Mouse (Mus musculus): ENCODE results near the gene Sidt2. TPM values are rescaled to one million over a fixed set of nuclear protein-coding genes. Genes with fewer than 3 reads are reported as not detected.
A peak's percentile ranks its signal among the peaks of the same experiment; 100 is the strongest.

The Sidt2 gene
- total RNA-seq (2021) = 100 to 1,000 TPM; 113 to 114 TPM
- long read RNA-seq, full-length matches to known transcripts = 2 of 47 reads
- long read RNA-seq, partial matches to known transcripts = 14 of 47 reads
- long read RNA-seq, other reads (novel, unspliced or antisense) = 31 of 47 reads

DNA sequence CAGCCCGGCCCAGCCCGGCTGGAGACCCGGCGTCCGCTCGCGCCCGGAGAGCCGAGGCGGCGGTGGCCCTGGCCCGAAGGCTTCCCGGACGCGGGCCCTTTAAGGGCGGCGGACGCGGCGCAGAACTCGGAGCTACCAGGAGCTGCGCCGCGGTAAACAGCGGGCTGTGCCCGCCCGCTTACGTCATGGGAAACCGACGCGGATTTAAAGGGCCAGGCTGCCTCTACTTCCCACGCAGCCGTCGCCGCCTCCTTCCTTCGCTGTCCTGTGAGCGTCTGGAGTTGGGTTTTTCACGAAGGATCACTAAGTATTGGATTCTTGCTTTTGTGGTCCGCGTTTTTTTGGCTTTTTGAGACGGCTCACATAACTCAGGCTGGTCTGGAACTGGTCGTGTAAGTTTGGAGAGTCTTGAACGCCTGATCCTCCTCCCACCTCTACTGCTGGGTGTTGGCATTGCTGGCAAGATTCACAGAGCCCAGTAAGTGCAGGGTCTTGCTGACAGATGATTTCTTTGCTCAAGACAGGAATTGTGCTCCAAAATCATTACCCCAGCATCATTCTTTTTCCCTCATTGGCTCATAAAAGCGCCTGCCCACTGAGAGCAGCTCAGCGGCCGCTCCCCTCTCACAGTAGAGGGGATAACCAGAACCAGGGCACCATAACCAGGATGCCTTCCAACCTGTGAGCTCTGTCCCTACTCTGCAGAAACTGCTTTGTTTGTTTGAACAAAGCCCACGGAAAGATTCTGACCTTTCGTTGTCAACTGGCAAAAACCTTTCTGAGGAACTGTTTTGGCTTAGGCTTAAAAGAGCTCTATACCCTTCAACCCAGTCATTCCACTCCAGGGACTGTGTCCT, at the start of gene Sidt2:
TSS of gene Sidt2 (minus strand) at position 152 of the 857 bp plus-strand sequence.
- peak; percentile 84 to 88 for DNase-seq (ENCODE audit: low spot score in 2 of 2)

DNA sequence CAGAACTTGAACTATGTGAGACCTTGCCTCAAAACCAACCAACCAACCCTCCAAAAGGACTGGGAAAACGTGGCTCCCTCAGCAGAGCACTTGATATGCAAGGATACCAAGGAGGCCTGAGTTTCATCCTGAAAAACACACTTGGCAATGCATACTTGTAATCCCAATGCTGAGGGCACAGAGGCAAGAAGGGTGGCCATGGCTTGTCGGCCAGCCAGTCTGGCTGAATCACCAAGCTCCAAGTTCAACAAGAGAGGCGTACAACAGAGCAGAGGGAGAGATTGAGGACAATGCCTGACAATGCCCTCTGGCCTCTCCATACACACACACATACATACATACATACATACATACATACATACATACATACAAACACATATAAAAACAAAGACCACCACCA, 49.5 kb upstream of the Sidt2 start:
- DNase-seq (ENCODE audit: low spot score in 2 of 2) = no peak

DNA sequence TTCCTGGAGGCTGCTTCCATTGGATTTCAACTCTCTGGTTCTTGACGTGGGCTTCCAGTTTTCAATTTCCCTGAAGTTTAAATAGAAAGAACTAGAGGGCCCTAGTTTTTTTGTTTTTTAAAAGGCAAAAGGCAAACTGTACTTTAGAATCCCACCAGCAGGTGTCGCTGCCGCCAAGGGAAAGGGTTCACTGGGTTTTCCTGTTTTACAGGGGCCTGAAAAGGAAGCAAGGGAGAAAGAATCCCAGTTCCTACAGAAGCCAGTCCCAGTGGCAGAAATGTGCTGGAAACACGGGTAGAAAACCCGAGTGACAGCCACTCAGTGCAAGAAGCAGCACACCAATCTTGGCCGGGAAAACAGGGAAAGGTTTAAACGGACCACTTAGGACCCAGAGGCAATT, 48.7 kb upstream of the Sidt2 start:
- DNase-seq (ENCODE audit: low spot score in 2 of 2) = peak; percentile 94 to 96

- no peak for DNase-seq (ENCODE audit: low spot score in 2 of 2)
Measured at GRCm38 (mm10) chr9:45999009-45999408, 44.0 kb upstream of the Sidt2 start.

- DNase-seq (ENCODE audit: low spot score in 2 of 2) = peak; percentile 54 to 66
Measured at GRCm38 (mm10) chr9:45985229-45985567, 30.1 kb upstream of the Sidt2 start.

GRCm38 (mm10) chr9:45984409-45985228, 29.6 kb upstream of the Sidt2 start:
- peak; percentile 90 to 92 for DNase-seq (ENCODE audit: low spot score in 2 of 2)

- DNase-seq (ENCODE audit: low spot score in 2 of 2) = peak; percentile 22 to 43
Measured at GRCm38 (mm10) chr9:45983676-45984408, 28.8 kb upstream of the Sidt2 start.

DNA sequence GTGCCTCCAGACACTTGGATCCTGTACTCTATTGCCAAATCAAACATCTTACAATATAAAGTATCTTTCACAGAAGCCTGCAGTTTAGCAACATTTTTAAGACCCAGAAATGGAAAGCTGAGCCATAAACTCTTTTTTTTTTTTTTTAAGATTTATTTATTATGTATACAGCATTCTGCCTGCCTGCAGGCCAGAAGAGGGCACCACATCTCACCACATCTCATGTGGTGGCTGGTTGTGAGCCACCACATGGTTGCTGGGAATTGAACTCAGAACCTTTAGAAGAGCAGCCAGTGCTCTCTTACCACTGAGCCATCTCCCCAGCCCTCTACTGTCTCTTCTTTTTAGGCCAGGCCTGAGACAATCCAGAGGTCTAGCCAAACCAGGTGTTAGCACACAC, 26.3 kb upstream of the Sidt2 start:
- DNase-seq (ENCODE audit: low spot score in 2 of 2) = no peak

DNA sequence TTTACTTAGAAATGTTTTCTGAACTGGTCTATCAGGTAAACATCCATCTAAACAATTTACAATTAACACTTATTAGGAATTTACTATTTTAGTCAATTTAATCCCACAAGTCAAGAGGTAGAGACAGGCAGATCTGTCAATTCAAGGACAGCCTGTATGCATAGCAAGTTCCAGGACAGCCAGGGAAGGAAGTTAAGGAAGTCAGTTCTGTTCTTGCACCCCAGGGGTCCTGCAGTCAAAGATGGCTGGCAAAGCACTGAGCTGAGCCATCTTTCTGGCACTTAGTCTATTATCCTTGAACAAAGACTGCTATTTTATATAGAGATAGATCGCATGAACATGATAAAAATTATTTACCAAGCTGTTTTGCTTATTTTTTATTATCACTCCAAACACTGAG, 25.6 kb upstream of the Sidt2 start:
- DNase-seq (ENCODE audit: low spot score in 2 of 2) = no peak

GRCm38 (mm10) chr9:45979778-45980177, 24.7 kb upstream of the Sidt2 start:
- no peak for DNase-seq (ENCODE audit: low spot score in 2 of 2)

- DNase-seq (ENCODE audit: low spot score in 2 of 2) = no peak
Measured at GRCm38 (mm10) chr9:45976884-45977283, 21.8 kb upstream of the Sidt2 start.

DNA sequence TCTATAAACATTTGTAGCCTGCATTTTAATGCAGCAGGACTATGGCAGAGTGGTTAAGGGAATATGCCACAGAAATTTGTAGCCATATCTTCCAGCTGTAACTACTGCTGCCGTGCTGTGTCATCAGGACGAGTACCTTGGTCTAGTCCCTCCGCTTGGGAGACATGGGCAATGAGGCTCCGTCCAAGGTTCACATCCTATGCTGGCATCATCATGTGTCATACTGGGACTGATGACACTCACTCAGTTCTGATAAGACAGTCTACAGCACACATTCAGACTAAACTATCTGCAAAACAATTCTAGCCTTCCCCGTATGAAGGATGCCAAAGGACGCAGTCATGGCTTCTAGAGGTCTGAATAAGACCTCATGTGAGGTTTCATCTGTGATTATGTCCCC, 8.5 kb upstream of the Sidt2 start:
- DNase-seq (ENCODE audit: low spot score in 2 of 2) = no peak

GRCm38 (mm10) chr9:45961855-45962254, 6.8 kb upstream of the Sidt2 start:
- DNase-seq (ENCODE audit: low spot score in 2 of 2) = no peak

DNA sequence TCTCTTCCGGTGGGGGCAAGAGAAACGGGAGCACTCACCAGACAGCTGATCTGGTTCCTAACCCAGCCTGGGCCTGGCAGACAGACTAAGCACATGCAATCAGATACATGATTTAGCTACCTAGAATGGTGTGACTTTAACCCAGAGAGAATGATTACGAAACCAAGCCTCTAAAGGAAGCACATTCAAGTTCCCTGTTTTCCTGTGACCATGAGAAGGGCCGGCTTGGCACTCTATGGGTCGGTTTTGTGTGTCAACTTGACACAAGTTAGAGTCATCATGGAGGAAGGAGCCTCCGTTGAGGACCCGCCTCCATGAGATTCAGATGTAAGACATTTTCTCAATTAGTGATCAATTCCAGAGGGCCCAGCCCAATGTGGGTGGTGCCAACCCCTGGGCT, 4.6 kb upstream of the Sidt2 start:
- DNase-seq (ENCODE audit: low spot score in 2 of 2) = no peak

DNA sequence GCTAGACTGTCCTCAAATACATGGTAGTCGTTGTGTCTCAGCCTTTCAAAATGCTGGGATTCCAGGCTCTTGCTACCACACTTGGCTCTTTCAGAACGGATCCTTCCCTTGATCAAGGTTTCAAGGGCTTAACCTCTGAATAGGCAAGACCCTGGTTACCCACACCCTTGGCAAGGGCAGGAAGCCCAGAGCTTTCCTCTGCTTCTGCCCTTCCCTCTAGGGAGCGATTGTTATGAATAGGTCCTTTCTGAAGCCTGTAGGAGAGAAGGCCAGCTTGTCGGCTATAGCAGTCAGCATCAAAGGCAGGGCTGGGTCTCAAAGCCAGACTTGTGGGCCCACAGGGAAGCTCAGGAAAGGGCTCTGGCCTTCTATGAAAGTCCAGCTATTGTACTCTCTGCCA, 3.8 kb upstream of the Sidt2 start:
- DNase-seq (ENCODE audit: low spot score in 2 of 2) = no peak

- DNase-seq (ENCODE audit: low spot score in 2 of 2) = no peak
Measured at GRCm38 (mm10) chr9:45958023-45958670, 3.1 kb upstream of the Sidt2 start.

GRCm38 (mm10) chr9:45954294-45955106, 558 bp downstream of the Sidt2 start:
- DNase-seq (ENCODE audit: low spot score in 2 of 2) = peak; percentile 43 to 65

DNA sequence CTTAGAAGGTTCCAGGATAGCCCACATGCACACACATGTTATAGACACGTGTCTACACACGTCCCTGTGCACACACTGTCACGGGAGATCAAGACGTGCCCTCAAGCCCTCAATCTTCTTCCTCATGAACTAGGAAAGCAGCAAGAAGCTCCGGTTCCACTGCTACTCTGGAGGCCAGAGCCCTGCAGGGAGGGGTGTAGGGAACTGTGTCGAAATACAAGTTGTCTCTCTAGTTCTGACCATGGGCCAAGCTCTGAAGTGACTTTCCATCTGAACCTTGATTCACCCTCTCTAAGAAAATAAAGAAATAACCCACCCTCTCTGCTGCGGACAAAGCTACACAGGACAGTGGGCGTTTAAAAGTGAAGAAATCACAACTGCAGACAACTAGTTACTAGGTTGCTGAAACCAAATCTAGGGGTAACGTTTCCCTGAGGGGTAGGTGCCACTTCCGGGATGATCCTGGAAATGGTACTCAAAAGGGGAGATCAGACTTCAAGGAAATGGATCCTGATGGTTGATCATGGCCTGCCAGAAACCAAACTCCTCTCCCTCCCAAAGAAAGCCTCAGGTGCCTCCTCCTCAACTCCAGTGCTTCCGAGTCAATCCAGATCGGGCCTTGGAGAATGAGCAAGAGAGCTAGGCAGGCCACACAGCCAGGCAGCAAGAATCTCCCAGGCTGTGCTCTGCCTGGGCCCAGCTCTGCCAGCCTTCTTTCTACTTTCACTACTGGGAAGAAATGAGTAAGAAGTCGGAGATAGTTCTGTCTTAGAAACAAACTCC, 1.4 kb downstream of the Sidt2 start:
- DNase-seq (ENCODE audit: low spot score in 2 of 2) = no peak

DNA sequence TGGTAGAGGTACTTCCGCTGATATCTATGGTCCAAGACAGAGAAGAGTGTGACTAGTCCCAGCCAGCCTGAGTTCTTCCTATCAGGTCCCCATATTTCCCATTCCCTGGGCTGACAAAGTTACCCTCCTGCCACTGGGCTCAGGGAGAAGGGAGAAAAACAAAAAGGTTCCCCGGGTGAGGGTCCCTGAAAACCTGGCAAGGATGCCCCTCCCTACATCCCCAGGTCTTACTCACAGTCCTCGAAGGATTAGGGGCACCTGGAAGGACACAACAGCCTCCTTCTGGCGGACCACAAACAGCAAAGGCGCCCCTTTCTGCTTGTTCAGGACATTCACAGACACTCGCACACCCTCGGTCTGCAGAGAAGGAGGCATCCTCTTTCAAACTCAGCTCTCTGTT, 2.2 kb downstream of the Sidt2 start:
- no peak for DNase-seq (ENCODE audit: low spot score in 2 of 2)
